Mouse (Mus musculus): Measurements from ENCODE around the gene Pola2. TPM values are rescaled to one million over a fixed set of nuclear protein-coding genes. Genes with fewer than 3 reads are reported as not detected.

The Pola2 gene
- polyA plus RNA-seq, 1 experiment from 2014 or later = 49.3 TPM

DNA sequence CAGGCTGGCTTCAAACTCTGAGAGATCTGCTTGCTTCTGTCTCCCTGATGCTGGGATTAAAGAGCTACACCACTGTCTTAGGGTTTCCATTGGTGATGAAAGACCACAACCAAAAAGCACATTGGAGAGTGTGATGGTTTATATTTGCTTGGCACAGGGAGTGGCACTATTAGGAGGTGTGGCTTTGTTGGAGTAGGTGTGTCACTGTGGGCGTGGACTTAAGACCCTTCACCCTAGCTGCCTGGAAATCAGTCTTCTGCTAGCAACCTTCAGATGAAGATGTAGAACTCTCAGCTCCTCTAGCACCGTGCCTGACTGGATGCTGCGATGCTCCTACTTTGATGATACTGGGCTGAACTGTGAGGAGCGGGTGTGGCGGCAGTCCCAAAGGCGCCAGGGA lies 25.5 kb downstream of the Pola2 start:
- H3K9me3 ChIP-seq (replicated peaks) = no peaks in the 10 kb centered on the region
- no peak overlapping the region for H3K4me3 ChIP-seq
- no peak overlapping the region for H3K4me2 ChIP-seq
- no peak for ATAC-seq (ENCODE audit: insufficient number of reproducible peaks, low FRiP score)
- H3K4me1 ChIP-seq (replicated peaks) = peaks cover 59% of the 10 kb centered on the region
- peaks cover 27% of the 10 kb centered on the region for H3K36me3 ChIP-seq
- 87% methylated on average over 6 of the region's 6 CpGs for WGBS
- H3K27me3 ChIP-seq (replicated peaks) = no peaks in the 10 kb centered on the region
- H3K9ac ChIP-seq = no peak overlapping the region
- 0 out of 2 replicates have a peak overlapping the region, but pooled peaks have one; percentile 0 for H3K27ac ChIP-seq (ENCODE audit: poor library complexity, severe bottlenecking)

DNA sequence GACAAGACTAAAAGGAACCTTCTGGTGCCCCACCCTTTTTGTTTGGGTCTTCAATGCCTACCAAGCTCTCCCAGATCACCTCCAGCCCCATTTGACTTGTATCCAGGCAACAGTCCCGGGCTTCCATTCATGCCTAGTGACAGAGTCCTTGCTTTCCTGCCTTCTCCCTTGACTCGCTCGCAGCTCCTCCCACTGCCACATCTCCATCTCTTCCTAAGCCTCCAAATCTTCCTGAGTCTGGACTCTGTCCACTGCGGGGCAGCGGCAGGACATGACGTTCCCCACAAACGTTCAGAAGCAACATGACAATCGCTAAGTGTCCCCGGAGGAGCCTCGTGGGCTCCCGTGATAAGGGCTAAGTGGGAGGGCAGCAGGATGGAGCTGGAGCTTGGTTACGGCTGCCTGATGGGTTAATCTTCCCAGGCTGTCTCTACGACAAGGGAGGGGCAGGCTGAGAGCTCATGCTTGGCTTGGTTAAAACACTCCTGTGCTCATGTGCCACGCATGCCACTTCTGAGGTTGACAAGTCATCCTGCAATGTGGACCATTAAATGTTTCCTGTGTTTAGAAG lies 26.1 kb downstream of the Pola2 start:
- Histone ChIP-seq H3K4me3 (peak overlapping the region; percentile 23), H3K4me1 (replicated peaks) (peaks cover 53% of the 10 kb centered on the region), H3K9ac (peak overlapping the region; percentile 43; the same call in 1 of the 2 replicates), H3K36me3 (peaks cover 22% of the 10 kb centered on the region), H3K4me2 (peak overlapping the region; percentile 57), H3K9me3 (replicated peaks) (no peaks in the 10 kb centered on the region), H3K27ac (ENCODE audit: poor library complexity, severe bottlenecking) (peak overlapping the region; percentile 0; the same call in 1 of the 2 replicates), H3K27me3 (replicated peaks) (no peaks in the 10 kb centered on the region)
- no peak for ATAC-seq (ENCODE audit: insufficient number of reproducible peaks, low FRiP score)
- WGBS = 2% methylated on average over 14 of the region's 14 CpGs

DNA sequence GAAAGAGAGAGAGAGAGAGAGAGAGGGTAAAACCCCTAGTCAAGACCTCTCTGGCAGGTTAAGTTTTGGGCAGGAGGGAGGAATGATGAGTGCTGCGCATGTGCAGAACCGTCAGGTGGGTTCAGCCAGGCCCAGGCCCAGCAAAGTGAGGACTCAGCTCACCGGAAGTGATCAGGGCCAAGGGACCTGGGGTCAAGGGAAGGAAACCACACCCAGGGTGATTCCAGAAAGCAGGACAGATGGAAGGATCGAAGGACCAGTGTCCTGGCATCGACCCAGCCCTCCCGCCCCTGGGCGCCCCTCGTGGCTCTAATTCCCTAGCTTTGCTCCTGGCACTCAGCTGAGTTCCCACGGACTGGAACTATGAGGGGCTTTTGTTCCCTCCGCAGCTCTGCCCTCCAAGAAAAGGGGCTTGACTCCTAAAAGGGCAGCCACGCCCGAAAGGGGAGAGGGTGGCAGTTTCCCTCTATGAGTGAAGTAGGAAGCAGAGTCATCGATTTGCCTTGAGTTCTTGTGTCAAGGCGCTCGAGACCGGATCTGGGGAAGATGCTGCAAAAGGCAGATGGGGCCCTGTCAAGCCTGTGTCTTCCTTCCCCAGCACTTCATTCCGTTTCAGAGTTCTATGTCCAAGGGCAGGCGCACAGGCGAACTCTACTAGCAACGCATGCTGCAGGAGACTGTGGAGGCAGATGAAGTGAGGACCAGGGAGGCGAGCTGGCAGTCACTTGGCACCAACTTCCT lies 26.7 kb downstream of the Pola2 start:
- Histone ChIP-seq H3K9ac (peak overlapping the region; percentile 43; the same call in 1 of the 2 replicates), H3K27ac (ENCODE audit: poor library complexity, severe bottlenecking) (no peak overlapping the region), H3K9me3 (replicated peaks) (no peaks in the 10 kb centered on the region), H3K4me3 (no peak overlapping the region), H3K4me1 (replicated peaks) (peaks cover 50% of the 10 kb centered on the region), H3K4me2 (peak overlapping the region; percentile 57), H3K36me3 (peaks cover 20% of the 10 kb centered on the region), H3K27me3 (replicated peaks) (no peaks in the 10 kb centered on the region)
- 75% methylated on average over 21 of the region's 21 CpGs for WGBS
- ATAC-seq (ENCODE audit: insufficient number of reproducible peaks, low FRiP score) = no peak

DNA sequence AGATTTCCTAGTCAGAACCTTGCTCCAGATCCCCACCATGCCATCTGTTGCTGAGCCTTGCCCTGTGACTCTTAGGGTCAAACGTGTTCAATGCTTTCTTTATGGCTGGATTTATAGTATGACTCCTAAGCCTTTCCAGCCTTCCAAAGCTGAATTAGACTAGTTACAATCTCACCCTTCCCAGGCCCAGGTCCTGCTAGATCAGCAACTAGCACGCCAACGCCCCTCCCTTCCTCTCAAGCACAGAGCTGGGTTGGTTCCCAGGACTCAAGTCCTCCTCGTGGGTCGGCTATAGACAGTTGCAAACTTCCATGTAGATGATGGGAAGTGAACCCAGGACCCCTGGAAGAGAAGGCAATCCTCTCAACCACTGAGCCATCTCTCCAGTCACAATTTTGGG lies 28.3 kb downstream of the Pola2 start:
- Histone ChIP-seq H3K36me3 (peaks cover 7% of the 10 kb centered on the region), H3K27ac (ENCODE audit: poor library complexity, severe bottlenecking) (peak overlapping the region; percentile 72; the same call in 1 of the 2 replicates), H3K27me3 (replicated peaks) (no peaks in the 10 kb centered on the region), H3K4me3 (no peak overlapping the region), H3K9me3 (replicated peaks) (no peaks in the 10 kb centered on the region), H3K9ac (0 out of 2 replicates have a peak overlapping the region, but pooled peaks have one; percentile 55), H3K4me1 (replicated peaks) (peaks cover 49% of the 10 kb centered on the region), H3K4me2 (peak overlapping the region; percentile 43)
- ATAC-seq (ENCODE audit: insufficient number of reproducible peaks, low FRiP score) = no peak
- 49% methylated on average over 5 of the region's 5 CpGs for WGBS

DNA sequence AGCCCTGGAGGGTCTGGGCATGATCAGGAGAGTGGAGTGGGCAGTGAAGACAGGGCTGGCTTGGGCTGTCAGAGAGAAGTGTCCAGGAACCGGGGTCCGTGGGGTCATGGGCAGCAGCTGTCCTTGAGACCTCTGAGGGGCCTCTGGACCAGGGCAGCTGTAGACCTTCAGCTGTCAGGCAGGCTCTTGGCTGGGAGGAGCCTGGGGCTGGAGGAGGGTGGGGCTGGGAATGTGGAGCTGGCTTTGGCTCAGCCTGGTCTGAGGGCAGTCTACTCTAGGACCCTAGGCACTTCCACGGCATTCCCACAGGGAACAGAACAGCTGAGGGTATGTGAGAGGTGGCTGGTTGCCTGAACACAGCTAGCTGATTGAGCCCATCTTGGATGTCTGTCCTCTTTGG lies 28.7 kb downstream of the Pola2 start:
- Histone ChIP-seq H3K4me2 (peak overlapping the region; percentile 43), H3K27me3 (replicated peaks) (no peaks in the 10 kb centered on the region), H3K4me3 (no peak overlapping the region), H3K4me1 (replicated peaks) (peaks cover 47% of the 10 kb centered on the region), H3K9ac (peak overlapping the region; percentile 55; the same call in 1 of the 2 replicates), H3K27ac (ENCODE audit: poor library complexity, severe bottlenecking) (peak overlapping the region; percentile 72), H3K36me3 (peaks cover 3% of the 10 kb centered on the region), H3K9me3 (replicated peaks) (no peaks in the 10 kb centered on the region)
- WGBS = 0% methylated on average over 3 of the region's 3 CpGs
- ATAC-seq (ENCODE audit: insufficient number of reproducible peaks, low FRiP score) = peak; percentile 83

DNA sequence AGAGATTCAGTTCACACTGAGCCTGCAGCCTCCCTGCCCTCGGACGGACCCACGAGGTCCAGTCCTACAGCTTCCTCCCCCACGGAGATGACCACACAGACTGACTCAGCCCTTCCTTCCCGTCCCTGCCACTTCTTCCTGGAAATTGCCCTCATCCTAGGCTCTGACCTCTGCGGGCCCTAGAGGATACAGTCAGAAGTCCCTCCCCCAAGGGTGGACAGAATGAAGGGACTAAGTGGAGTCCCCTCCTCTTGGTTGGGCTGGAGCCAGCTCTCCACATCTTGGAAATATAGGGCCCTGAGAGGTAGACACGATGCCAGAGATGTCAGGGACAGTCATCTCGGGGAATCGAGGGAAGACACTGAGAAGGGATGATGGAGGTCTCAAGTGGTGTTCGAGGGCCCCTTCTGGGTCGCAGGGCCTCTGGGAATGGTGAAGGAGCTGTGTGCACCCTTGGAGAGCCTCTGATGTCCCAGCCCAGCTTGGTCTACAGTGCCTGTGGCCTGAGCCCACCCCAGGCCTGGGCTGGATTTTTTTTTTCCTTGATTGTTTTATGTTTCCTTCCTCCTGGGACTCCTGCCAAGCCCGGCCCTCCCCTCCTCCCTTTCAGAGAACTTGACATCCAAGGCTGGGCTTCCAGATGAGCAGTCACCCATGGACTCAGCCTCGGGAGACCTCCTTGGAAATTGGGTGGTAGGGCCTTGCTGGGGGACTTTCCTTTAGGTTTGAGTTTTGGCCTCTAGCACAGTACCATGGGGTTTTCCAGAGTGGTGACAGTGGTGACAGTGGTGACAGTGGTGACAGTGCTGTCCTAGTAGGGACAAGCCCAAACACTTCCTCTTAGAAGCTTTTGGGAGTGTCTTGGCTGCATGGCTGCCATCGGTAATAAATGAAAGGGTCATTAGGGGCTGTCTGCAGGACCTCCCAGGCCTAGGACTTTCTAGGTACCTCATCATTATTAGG lies 34.1 kb downstream of the Pola2 start:
- WGBS = 50% methylated on average over 14 of the region's 14 CpGs
- Histone ChIP-seq H3K36me3 (no peaks in the 10 kb centered on the region), H3K27me3 (replicated peaks) (no peaks in the 10 kb centered on the region), H3K4me1 (replicated peaks) (peaks cover 38% of the 10 kb centered on the region), H3K9me3 (replicated peaks) (no peaks in the 10 kb centered on the region), H3K4me2 (no peak overlapping the region), H3K9ac (no peak overlapping the region), H3K27ac (ENCODE audit: poor library complexity, severe bottlenecking) (peak overlapping the region; percentile 37), H3K4me3 (no peak overlapping the region)
- ATAC-seq (ENCODE audit: insufficient number of reproducible peaks, low FRiP score) = 0 out of 2 replicates have a peak, but pooled peaks have one; percentile 29

DNA sequence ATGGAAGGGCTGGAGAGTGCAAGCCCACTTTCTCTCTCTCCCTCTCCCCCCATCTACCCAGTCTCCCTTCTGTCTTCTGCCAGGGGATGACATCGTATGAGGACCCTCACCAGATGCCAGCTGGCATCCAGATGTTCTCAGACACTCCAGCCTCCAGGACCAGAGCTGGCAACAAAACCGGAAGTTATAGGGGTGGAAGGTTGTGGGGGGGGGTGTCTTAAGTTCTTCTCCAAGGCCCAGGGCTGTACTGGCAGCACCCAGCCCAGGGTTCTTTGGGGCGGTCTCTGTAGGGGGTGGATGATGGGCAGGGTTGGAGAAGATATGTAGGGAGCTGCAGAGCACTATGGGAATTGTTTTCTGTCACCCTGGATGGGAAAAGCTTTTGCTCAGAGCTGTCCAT lies 35.5 kb downstream of the Pola2 start:
- Histone ChIP-seq H3K27ac (ENCODE audit: poor library complexity, severe bottlenecking) (no peak overlapping the region), H3K4me2 (no peak overlapping the region), H3K9me3 (replicated peaks) (no peaks in the 10 kb centered on the region), H3K4me3 (no peak overlapping the region), H3K27me3 (replicated peaks) (no peaks in the 10 kb centered on the region), H3K4me1 (replicated peaks) (peaks cover 32% of the 10 kb centered on the region), H3K36me3 (no peaks in the 10 kb centered on the region), H3K9ac (no peak overlapping the region)
- no peak for ATAC-seq (ENCODE audit: insufficient number of reproducible peaks, low FRiP score)
- 58% methylated on average over 3 of the region's 3 CpGs for WGBS

DNA sequence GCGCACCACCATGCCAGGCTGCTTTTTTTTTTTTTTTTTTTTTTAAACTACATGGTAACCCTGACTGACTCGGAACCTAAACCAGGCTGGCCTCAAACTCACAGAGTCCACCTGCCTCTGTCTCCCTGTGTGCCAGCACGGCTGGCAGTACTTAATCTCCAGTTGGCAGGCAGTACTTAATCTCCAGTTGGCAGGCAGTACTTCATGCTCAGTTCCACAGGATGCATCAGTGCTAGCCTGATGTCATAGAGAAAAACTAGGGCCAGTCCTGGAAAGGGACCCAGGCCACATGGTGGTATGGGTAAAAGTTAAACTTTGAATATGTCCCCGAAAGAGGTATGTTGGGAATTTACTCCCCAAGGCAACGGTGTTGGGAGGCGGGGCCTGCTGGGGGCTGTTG lies 35.9 kb downstream of the Pola2 start:
- H3K9me3 ChIP-seq (replicated peaks) = no peaks in the 10 kb centered on the region
- no peaks in the 10 kb centered on the region for H3K36me3 ChIP-seq
- WGBS = 75% methylated on average over 6 of the region's 6 CpGs
- H3K9ac ChIP-seq = no peak overlapping the region
- no peak overlapping the region for H3K27ac ChIP-seq (ENCODE audit: poor library complexity, severe bottlenecking)
- no peaks in the 10 kb centered on the region for H3K27me3 ChIP-seq (replicated peaks)
- no peak overlapping the region for H3K4me2 ChIP-seq
- peaks cover 36% of the 10 kb centered on the region for H3K4me1 ChIP-seq (replicated peaks)
- H3K4me3 ChIP-seq = no peak overlapping the region
- ATAC-seq (ENCODE audit: insufficient number of reproducible peaks, low FRiP score) = no peak

DNA sequence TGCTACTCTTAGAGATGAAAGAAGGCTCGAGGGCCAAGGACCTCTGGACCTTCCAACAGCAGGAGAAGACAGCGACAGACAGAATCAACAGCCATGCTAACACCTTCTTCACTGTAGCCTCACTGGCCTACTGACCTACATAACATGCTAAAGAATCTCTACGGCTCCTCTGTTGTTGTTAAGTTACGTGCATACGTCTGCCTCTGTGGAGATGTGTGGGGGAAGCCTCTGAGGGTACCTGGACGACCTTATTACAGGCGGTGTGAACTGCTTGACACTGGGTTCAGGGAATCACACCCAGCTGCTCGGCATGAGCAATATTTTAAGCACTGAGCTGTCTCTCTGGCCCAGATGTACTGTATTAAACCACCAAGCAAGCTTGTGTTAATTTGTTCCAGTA lies 36.5 kb downstream of the Pola2 start:
- no peak for ATAC-seq (ENCODE audit: insufficient number of reproducible peaks, low FRiP score)
- Histone ChIP-seq H3K36me3 (no peaks in the 10 kb centered on the region), H3K4me1 (replicated peaks) (peaks cover 41% of the 10 kb centered on the region), H3K27ac (ENCODE audit: poor library complexity, severe bottlenecking) (no peak overlapping the region), H3K9ac (no peak overlapping the region), H3K4me3 (no peak overlapping the region), H3K4me2 (no peak overlapping the region), H3K9me3 (replicated peaks) (no peaks in the 10 kb centered on the region), H3K27me3 (replicated peaks) (no peaks in the 10 kb centered on the region)
- WGBS = 71% methylated on average over 8 of the region's 8 CpGs

DNA sequence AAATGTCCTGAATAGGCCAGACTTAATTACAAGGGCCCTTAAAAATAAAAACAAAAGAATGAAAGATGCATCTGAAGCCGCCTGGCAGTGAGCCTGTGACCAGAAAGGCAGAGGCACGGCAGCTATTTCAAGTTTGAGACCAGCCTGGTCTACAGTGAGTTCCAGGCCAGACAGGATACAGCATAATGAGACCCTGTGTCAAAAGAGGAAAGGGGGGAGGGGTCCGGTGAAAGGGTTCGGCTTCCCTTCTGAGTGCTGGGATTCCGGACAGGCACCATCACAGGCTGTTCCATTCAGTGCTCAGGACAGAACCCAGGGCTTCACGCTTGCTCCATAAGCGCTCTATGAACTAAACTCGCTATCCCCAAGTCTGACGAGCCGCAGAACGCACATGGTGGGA lies 37.0 kb downstream of the Pola2 start:
- H3K36me3 ChIP-seq = no peaks in the 10 kb centered on the region
- no peak overlapping the region for H3K4me3 ChIP-seq
- H3K4me2 ChIP-seq = no peak overlapping the region
- peaks cover 46% of the 10 kb centered on the region for H3K4me1 ChIP-seq (replicated peaks)
- ATAC-seq (ENCODE audit: insufficient number of reproducible peaks, low FRiP score) = no peak
- no peaks in the 10 kb centered on the region for H3K9me3 ChIP-seq (replicated peaks)
- WGBS = 75% methylated on average over 11 of the region's 11 CpGs
- no peak overlapping the region for H3K27ac ChIP-seq (ENCODE audit: poor library complexity, severe bottlenecking)
- H3K9ac ChIP-seq = no peak overlapping the region
- H3K27me3 ChIP-seq (replicated peaks) = no peaks in the 10 kb centered on the region
